28 mouse cellular contexts compared by ENCODE assay signal in genomic region chr5:33301801-33302200, GRCm38 (mm10). TPM values are rescaled to one million over a fixed set of nuclear protein-coding genes. Genes with fewer than 3 reads are reported as not detected.
DNase-seq lines count a peak whose midpoint lies in the region; ATAC-seq and TF ChIP-seq lines count a peak whose summit lies in the region.
"Had no signal": no experiment of that assay in that cellular context is flagged by ENCODE, and none has a peak within 500 bp of the region (broad histone marks: within the 10 kb centered on the region; RNA-seq: fewer than 3 reads in every experiment).

No protein-coding gene starts in this region.

- H3K4me2 ChIP-seq in midbrain, embryonic 14.5 days (ENCODE audit: low read length): no peak overlapping the region
- H3K4me2 ChIP-seq: heart, embryonic 15.5 days; hindbrain, embryonic 14.5 days; limb, embryonic 13.5 days; lung, embryonic 14.5 days had no signal

- peak; percentile 9; the same call in 1 of the 2 replicates for TF ChIP-seq RAD21 in MEL (IDR thresholded peaks at IDR 0.05; ENCODE audit: low read depth, low read length)

- no peak overlapping the region for H3K9ac ChIP-seq in heart, adult 2 months (ENCODE audit: low read depth, low read length)
- H3K9ac ChIP-seq in MEL (ENCODE audit: control insufficient read depth, low read depth, low read length, poor library complexity, severe bottlenecking): no peak overlapping the region
- H3K9ac ChIP-seq in midbrain, embryonic 14.5 days (replicated peaks; ENCODE audit: low read length): no peak overlapping the region
- H3K9ac ChIP-seq: heart, embryonic 15.5 days; hindbrain, embryonic 14.5 days; limb, embryonic 13.5 days; liver, embryonic 14.5 days; lung, embryonic 14.5 days had no signal

- no peaks in the 10 kb centered on the region for H3K9me3 ChIP-seq in heart, embryonic 10.5 days
- no peaks in the 10 kb centered on the region for H3K9me3 ChIP-seq in MEL (replicated peaks; ENCODE audit: insufficient read depth, low read length)
- H3K9me3 ChIP-seq in midbrain, embryonic 14.5 days (ENCODE audit: control insufficient read depth, low read length): no peaks in the 10 kb centered on the region
- H3K9me3 ChIP-seq: heart, embryonic 15.5 days; limb, embryonic 13.5 days had no signal

- H3K4me1 ChIP-seq in heart, adult 2 months (ENCODE audit: control insufficient read depth, insufficient read depth, low read length): no peaks in the 10 kb centered on the region
- H3K4me1 ChIP-seq in heart, embryonic 10.5 days: no peaks in the 10 kb centered on the region
- H3K4me1 ChIP-seq in MEL (ENCODE audit: control insufficient read depth in 1 of 2, insufficient read depth in 2 of 2, low read length in 2 of 2): no peaks in the 10 kb centered on the region
- H3K4me1 ChIP-seq in midbrain, embryonic 14.5 days (ENCODE audit: control insufficient read depth, insufficient read depth, low read length): no peaks in the 10 kb centered on the region
- H3K4me1 ChIP-seq: heart, embryonic 15.5 days; limb, embryonic 13.5 days had no signal

- no peak for ATAC-seq in megakaryocyte progenitor cell, adult 5-6 weeks (replicated peaks; ENCODE audit: poor library complexity)
- no peak for ATAC-seq in midbrain, embryonic 14.5 days (ENCODE audit: low FRiP score, low TSS enrichment)
- ATAC-seq: forebrain, embryonic 16.5 days; midbrain, embryonic 16.5 days had no signal

- DNase-seq in heart, adult 2 months: no peak
- DNase-seq in heart, embryonic 10.5 days (ENCODE audit: low spot score): no peak
- DNase-seq in left cerebral cortex, adult 2 months (ENCODE audit: extremely low spot score in 1 of 2, low spot score in 2 of 2): no peak
- DNase-seq in left cerebral cortex, postnatal 25 days (ENCODE audit: low spot score in 2 of 2): no peak
- DNase-seq in 3T3-L1 (ENCODE audit: low read depth, low spot score) (peak; percentile 53), MEL (ENCODE audit: low read depth, low spot score) (no peak)
- DNase-seq in midbrain, embryonic 14.5 days: no peak
- DNase-seq: adrenal gland, postnatal 25 days; B cell, adult 2 months; cerebellum, adult 2 months; cerebellum, postnatal 14 days; heart, postnatal 4 days; kidney, adult 8-10 months; layer of hippocampus, adult 9-11 months; lung, embryonic 14.5 days; right cerebral cortex, postnatal 25 days; thymus, adult 18-20 months; thymus, postnatal 25 days had no signal

- intact Hi-C loops in heart, adult 2 months (cut with DNase I): no loop called here
- intact Hi-C loops in left cerebral cortex, adult 2 months (cut with DNase I): no loop called here
- intact Hi-C loops in left cerebral cortex, postnatal 25 days (cut with DNase I): loop anchor here (10.0 kb wide), 1 partner anchor 247 kb away; no protein-coding TSS in a partner anchor

- TF ChIP-seq CTCF in heart, adult 2 months (IDR thresholded peaks at IDR 0.05): peak; percentile 38
- TF ChIP-seq CTCF in left cerebral cortex, adult 2 months (IDR thresholded peaks at IDR 0.05): peak; percentile 30
- TF ChIP-seq CTCF in MEL (IDR thresholded peaks at IDR 0.05 in 2 of 3, conservative IDR thresholded peaks at IDR 0.05 in 1 of 3; ENCODE audit: control insufficient read depth in 1 of 3, insufficient read depth in 1 of 3, low read depth in 2 of 3, low read length in 3 of 3, poor library complexity in 1 of 3, severe bottlenecking in 1 of 3): peak in 1 of 3 experiments; percentile 16; a peak in 1 of 6 replicates

- no peak for TF ChIP-seq EP300 in heart, adult 2 months (IDR thresholded peaks at IDR 0.05; ENCODE audit: insufficient read depth, low read depth, low read length)
- TF ChIP-seq EP300 in MEL (IDR thresholded peaks at IDR 0.05; ENCODE audit: low read depth in 1 of 2, low read length in 2 of 2): no peak

- WGBS in heart, adult 2 months: 64% methylated on average over 2 of the region's 2 CpGs
- 75% methylated on average over 2 of the region's 2 CpGs for WGBS in heart, embryonic 10.5 days
- WGBS in midbrain, embryonic 14.5 days: 87% methylated on average over 2 of the region's 2 CpGs

- no peaks in the 10 kb centered on the region for H3K36me3 ChIP-seq in heart, adult 2 months (ENCODE audit: control insufficient read depth, insufficient read depth, low read length)
- H3K36me3 ChIP-seq in heart, embryonic 10.5 days: no peaks in the 10 kb centered on the region
- H3K36me3 ChIP-seq in MEL (ENCODE audit: control insufficient read depth in 1 of 2, insufficient read depth in 2 of 2, low read length in 2 of 2): no peaks in the 10 kb centered on the region; a peak in 1 of 4 replicates
- H3K36me3 ChIP-seq in midbrain, embryonic 14.5 days (ENCODE audit: control insufficient read depth, insufficient read depth, low read length): no peaks in the 10 kb centered on the region
- H3K36me3 ChIP-seq: heart, embryonic 15.5 days; limb, embryonic 13.5 days had no signal

- no peaks in the 10 kb centered on the region for H3K27me3 ChIP-seq in heart, adult 2 months (ENCODE audit: control insufficient read depth, insufficient read depth, low read length)
- H3K27me3 ChIP-seq in heart, embryonic 10.5 days (ENCODE audit: insufficient read depth, poor library complexity, severe bottlenecking): no peaks in the 10 kb centered on the region
- H3K27me3 ChIP-seq in MEL (ENCODE audit: control insufficient read depth in 1 of 2, insufficient read depth in 2 of 2, low read length in 2 of 2): peaks cover 0 to 5% of the 10 kb centered on the region in 2 experiments; a peak in 3 of 4 replicates
- no peaks in the 10 kb centered on the region for H3K27me3 ChIP-seq in midbrain, embryonic 14.5 days (ENCODE audit: control insufficient read depth, insufficient read depth, low read length)
- H3K27me3 ChIP-seq: heart, embryonic 15.5 days; limb, embryonic 13.5 days had no signal

- H3K79me2 ChIP-seq in heart, adult 2 months (replicated peaks; ENCODE audit: control insufficient read depth, insufficient read depth, low read length): no peaks in the 10 kb centered on the region
- H3K79me2 ChIP-seq in MEL (ENCODE audit: control insufficient read depth, insufficient read depth, low read length, poor library complexity): no peaks in the 10 kb centered on the region

- TF ChIP-seq POLR2A in heart, adult 2 months (IDR thresholded peaks at IDR 0.05; ENCODE audit: insufficient read depth, low read depth, low read length): no peak
- no peak for TF ChIP-seq POLR2A in MEL (IDR thresholded peaks at IDR 0.05; ENCODE audit: control insufficient read depth in 1 of 2, insufficient read depth in 1 of 2, low read depth in 1 of 2, low read length in 2 of 2, poor library complexity in 1 of 2)

- no peak overlapping the region for H3K27ac ChIP-seq in heart, adult 2 months
- H3K27ac ChIP-seq in heart, embryonic 10.5 days: no peak overlapping the region
- H3K27ac ChIP-seq in left cerebral cortex, adult 2 months: no peak overlapping the region
- H3K27ac ChIP-seq in MEL (ENCODE audit: control insufficient read depth, low read depth, low read length): no peak overlapping the region
- H3K27ac ChIP-seq in midbrain, embryonic 14.5 days (replicated peaks; ENCODE audit: low read depth, low read length): no peak overlapping the region
- H3K27ac ChIP-seq: heart, embryonic 15.5 days; hindbrain, embryonic 14.5 days; kidney, postnatal 0 days; limb, embryonic 13.5 days; liver, embryonic 14.5 days; macrophage had no signal

- no peak overlapping the region for H3K4me3 ChIP-seq in heart, adult 2 months
- no peak overlapping the region for H3K4me3 ChIP-seq in heart, embryonic 10.5 days
- no peak overlapping the region for H3K4me3 ChIP-seq in left cerebral cortex, adult 2 months
- no peak overlapping the region for H3K4me3 ChIP-seq in MEL (ENCODE audit: control insufficient read depth in 1 of 2, insufficient read depth in 1 of 2, low read depth in 2 of 2, low read length in 2 of 2)
- H3K4me3 ChIP-seq in midbrain, embryonic 14.5 days (replicated peaks; ENCODE audit: low read depth, low read length): no peak overlapping the region
- H3K4me3 ChIP-seq: erythroblast, embryonic 14.5 days; heart, embryonic 15.5 days; limb, embryonic 13.5 days had no signal

TF ChIP-seq in MEL, 35 proteins besides CTCF, POLR2A, EP300 and RAD21 (continues in another document):
- TF ChIP-seq MYC (IDR thresholded peaks at IDR 0.05; ENCODE audit: low read depth, low read length) (no peak), SIN3A (IDR thresholded peaks at IDR 0.05; ENCODE audit: low read length) (no peak), MXI1 (IDR thresholded peaks at IDR 0.05; ENCODE audit: low read depth, low read length) (no peak), GATA1 (IDR thresholded peaks at IDR 0.05; ENCODE audit: low read depth, low read length) (no peak), TBP (IDR thresholded peaks at IDR 0.05; ENCODE audit: low read depth, low read length) (no peak), NRF1 (IDR thresholded peaks at IDR 0.05; ENCODE audit: insufficient read depth, low read depth, low read length, poor library complexity, severe bottlenecking) (no peak), ZMIZ1 (IDR thresholded peaks at IDR 0.05; ENCODE audit: low read depth, low read length) (no peak), GABPA (IDR thresholded peaks at IDR 0.05; ENCODE audit: low read depth, low read length) (no peak)

RNA-seq across cellular contexts. Expression of gene Ctbp1, which starts 27.0 kb away (rescaled TPM):
- 100 to 1,000 TPM; 213 to 227 TPM for total RNA-seq in heart, adult 2 months (2021)
- 175 and 178 TPM in 2 replicates for polyA plus RNA-seq in heart, adult 2 months (2012; rRNA removed)
- 280 and 331 TPM in 2 replicates for polyA plus RNA-seq in heart, embryonic 10.5 days (2016; fragmentation: Nextera tagmentation; extraction: Ambion mirVana)
- total RNA-seq in left cerebral cortex, adult 2 months (2021): 100 to 1,000 TPM; 315 to 319 TPM
- total RNA-seq in left cerebral cortex, postnatal 25 days (2021): 100 to 1,000 TPM; 281 to 299 TPM
- 413 and 443 TPM in 2 replicates for total RNA-seq in MEL (2012; rRNA removed)
- 100 to 1,000 TPM; 353 to 595 TPM for polyA plus RNA-seq in MEL (2012; ENCODE audit: insufficient read depth in 1 of 2, insufficient read length in 2 of 2, low read depth in 1 of 2, low replicate concordance in 2 of 2, missing spikeins in 1 of 2)
- total RNA-seq in megakaryocyte progenitor cell, adult 5-6 weeks (2015): 108 and 115 TPM in 2 replicates
- total RNA-seq in megakaryocyte progenitor cell, adult 5-6 weeks (2017): 139 and 141 TPM in 2 replicates
- 578 and 581 TPM in 2 replicates for polyA plus RNA-seq in midbrain, embryonic 14.5 days (2014; fragmentation: Nextera tagmentation; extraction: Ambion mirVana)

RNA-seq across cellular contexts. Expression of gene Maea, which starts 33.5 kb away (rescaled TPM):
- 10 to 100 TPM; 79.2 to 81.7 TPM for total RNA-seq in heart, adult 2 months (2021)
- 86.7 and 111 TPM in 2 replicates for polyA plus RNA-seq in heart, adult 2 months (2012; rRNA removed)
- 140 and 156 TPM in 2 replicates for polyA plus RNA-seq in heart, embryonic 10.5 days (2016; fragmentation: Nextera tagmentation; extraction: Ambion mirVana)
- 10 to 100 TPM; 98.7 to 99.4 TPM for total RNA-seq in left cerebral cortex, adult 2 months (2021)
- 100 to 1,000 TPM in 1 of 2 experiments, 10 to 100 TPM in 1; 90.8 to 100 TPM for total RNA-seq in left cerebral cortex, postnatal 25 days (2021)
- total RNA-seq in MEL (2012; rRNA removed): 140 and 151 TPM in 2 replicates
- polyA plus RNA-seq in MEL (2012; ENCODE audit: insufficient read depth in 1 of 2, insufficient read length in 2 of 2, low read depth in 1 of 2, low replicate concordance in 2 of 2, missing spikeins in 1 of 2): 100 to 1,000 TPM in 1 of 2 experiments, not detected in 1; 224 TPM
- total RNA-seq in megakaryocyte progenitor cell, adult 5-6 weeks (2015): 41.6 and 41.9 TPM in 2 replicates
- 181 and 235 TPM in 2 replicates for total RNA-seq in megakaryocyte progenitor cell, adult 5-6 weeks (2017)
- 120 and 138 TPM in 2 replicates for polyA plus RNA-seq in midbrain, embryonic 14.5 days (2014; fragmentation: Nextera tagmentation; extraction: Ambion mirVana)
